In genomic region chr13:63506364-63506763, GRCm38 (mm10) we compare ENCODE assay signal across 21 mouse cellular contexts. TPM values are rescaled to one million over a fixed set of nuclear protein-coding genes. Genes with fewer than 3 reads are reported as not detected.
DNase-seq lines count a peak whose midpoint lies in the region; ATAC-seq and TF ChIP-seq lines count a peak whose summit lies in the region.
"Had no signal": no experiment of that assay in that cellular context is flagged by ENCODE, and none has a peak within 500 bp of the region (broad histone marks: within the 10 kb centered on the region; RNA-seq: fewer than 3 reads in every experiment).

No protein-coding gene starts in this region.

- no peaks in the 10 kb centered on the region for H3K4me1 ChIP-seq in lung, embryonic 16.5 days (replicated peaks; ENCODE audit: control insufficient read depth, insufficient read depth, low read length)
- H3K4me1 ChIP-seq in lung, adult 2 months (ENCODE audit: control insufficient read depth, insufficient read depth, low read length) = no peaks in the 10 kb centered on the region; the same call in 1 of the 2 replicates
- H3K4me1 ChIP-seq: embryonic facial prominence, embryonic 13.5 days; forebrain, embryonic 13.5 days; hindbrain, embryonic 15.5 days had no signal

- no peak for TF ChIP-seq POLR2A in lung, adult 2 months (IDR thresholded peaks at IDR 0.05; ENCODE audit: borderline replicate concordance, extremely low read depth, low read depth, low read length)

- no peaks in the 10 kb centered on the region for H3K9me3 ChIP-seq in lung, embryonic 16.5 days (ENCODE audit: control insufficient read depth, low read length)
- H3K9me3 ChIP-seq: forebrain, embryonic 10.5 days; forebrain, embryonic 13.5 days; hindbrain, embryonic 12.5 days; hindbrain, embryonic 15.5 days had no signal

- H3K36me3 ChIP-seq in lung, embryonic 16.5 days (ENCODE audit: control insufficient read depth, insufficient read depth, low read length) = peaks cover 37% of the 10 kb centered on the region

- peak; percentile 34 to 51 for DNase-seq in lung, adult 18-20 months
- no peak for DNase-seq in lung, postnatal 14 days
- no peak for DNase-seq in lung, adult 2 months
- DNase-seq in lung, postnatal 36 days = peak; percentile 64
- no peak for DNase-seq in left cerebral cortex, postnatal 36 days (ENCODE audit: low spot score in 2 of 2)
- DNase-seq: cerebellum, adult 11 months; cerebellum, adult 2 months; cerebellum, adult 9-11 months; cerebellum, postnatal 25 days; gastrocnemius, postnatal 10 days; gastrocnemius, postnatal 36 days; heart, adult 2 months had no signal

- WGBS in lung, embryonic 16.5 days = 33% methylated on average over 1 of the region's 1 CpGs
- WGBS in lung, adult 2 months = 32% methylated on average over 1 of the region's 1 CpGs

- ATAC-seq in lung, embryonic 16.5 days (ENCODE audit: low read depth) = peak; percentile 39
- ATAC-seq: CD4-positive, CD25-positive, alpha-beta regulatory T cell, adult 4 months; forebrain, embryonic 13.5 days; forebrain, embryonic 16.5 days had no signal

- no peak overlapping the region for H3K4me3 ChIP-seq in lung, embryonic 16.5 days (ENCODE audit: low read length)
- H3K4me3 ChIP-seq in lung, adult 2 months (replicated peaks; ENCODE audit: extremely low read depth, low read depth, low read length) = no peak overlapping the region
- H3K4me3 ChIP-seq: embryonic facial prominence, embryonic 13.5 days; forebrain, embryonic 10.5 days; forebrain, embryonic 13.5 days; heart, adult 2 months; hindbrain, embryonic 12.5 days; hindbrain, embryonic 15.5 days had no signal

- H3K4me2 ChIP-seq in lung, embryonic 16.5 days (ENCODE audit: low read depth, low read length) = no peak overlapping the region
- H3K4me2 ChIP-seq: embryonic facial prominence, embryonic 13.5 days; forebrain, embryonic 13.5 days; heart, embryonic 11.5 days; hindbrain, embryonic 12.5 days; hindbrain, embryonic 15.5 days had no signal

- peak overlapping the region; percentile 22; the same call in 1 of the 2 replicates for H3K27ac ChIP-seq in lung, embryonic 16.5 days (ENCODE audit: low read length)
- H3K27ac ChIP-seq: embryonic facial prominence, embryonic 13.5 days; forebrain, embryonic 10.5 days; forebrain, embryonic 13.5 days; heart, adult 2 months; hindbrain, embryonic 12.5 days; hindbrain, embryonic 15.5 days had no signal

- intact Hi-C loops in left cerebral cortex, postnatal 36 days (cut with DNase I) = no loop called here

- no peak overlapping the region for H3K9ac ChIP-seq in lung, embryonic 16.5 days (ENCODE audit: low read length)
- H3K9ac ChIP-seq: embryonic facial prominence, embryonic 13.5 days; forebrain, embryonic 13.5 days; hindbrain, embryonic 12.5 days; hindbrain, embryonic 15.5 days had no signal

- no peak for TF ChIP-seq CTCF in lung, adult 2 months (IDR thresholded peaks at IDR 0.05; ENCODE audit: insufficient read depth, low read length)

- no peaks in the 10 kb centered on the region for H3K27me3 ChIP-seq in lung, embryonic 16.5 days (ENCODE audit: control insufficient read depth, insufficient read depth, low read depth, low read length)
- H3K27me3 ChIP-seq: embryonic facial prominence, embryonic 13.5 days; hindbrain, embryonic 12.5 days; hindbrain, embryonic 15.5 days had no signal

RNA-seq across cellular contexts. Expression of gene Fancc, which starts 9.3 kb away (rescaled TPM):
- 26.7 and 27.8 TPM in 2 replicates for polyA plus RNA-seq in lung, embryonic 16.5 days (2015; fragmentation: Nextera tagmentation; extraction: Ambion mirVana)
- 12.6 and 18.6 TPM in 2 replicates for polyA plus RNA-seq in lung, adult 2 months (2012; rRNA removed)
- total RNA-seq in left cerebral cortex, postnatal 36 days (2021) = 1 to 10 TPM; 7.1 to 7.7 TPM

Comparison
In these comparisons a context has a peak if more than half of its experiments do, and no peak if none do; other contexts are left out.
1. DNase-seq: peak in lung, adult 18-20 months (2 of 2) and lung, postnatal 36 days (single experiment); none in lung, postnatal 14 days (single experiment), lung, adult 2 months (single experiment) and left cerebral cortex, postnatal 36 days (0 of 2).